Mouse (Mus musculus) megakaryocyte, adult 5-6 weeks (primary cell): ENCODE data around the gene Sp9. TPM values are rescaled to one million over a fixed set of nuclear protein-coding genes. Genes with fewer than 3 reads are reported as not detected.
A peak's percentile ranks its signal among the peaks of the same experiment; 100 is the strongest.

ENCODE experiments used
- ATAC-seq: 2 replicates; pipeline ENCODE4 v1.8.0; 2016; ENCODE audit warnings: mild to moderate bottlenecking, inconsistent platforms; ENCODE audit not compliant: poor library complexity, severe bottlenecking
- total RNA-seq, 2 experiments: library from RNA; stranded (forward) in 1 of 2; stranded (reverse) in 1 of 2; fragments of 153-499, 151-499 nt in 1 of 2; fragments of 221-1000, 200-1000 nt in 1 of 2; gene quantifications; 2 replicates each; pipeline versions ENCODE4 v1.2.3 to v1.2.4; 2015 to 2017

Gene Sp9
- total RNA-seq (2015) (not detected in 2 replicates), total RNA-seq (2017) (not detected in 2 replicates)

- ATAC-seq, result no peak
Measured at GRCm38 (mm10) chr2:73271459-73272161, at the start of gene Sp9. TSS of gene Sp9 (plus strand) at chr2:73271925.

GRCm38 (mm10) chr2:73231081-73231480 is 40.6 kb upstream of the Sp9 start:
- ATAC-seq, result no peak

- ATAC-seq, result no peak
Measured at GRCm38 (mm10) chr2:73241299-73241698, 30.4 kb upstream of the Sp9 start.

- no peak for ATAC-seq
Measured at GRCm38 (mm10) chr2:73248701-73249100, 23.0 kb upstream of the Sp9 start.

- ATAC-seq, result no peak
Measured at GRCm38 (mm10) chr2:73263172-73263765, 8.5 kb upstream of the Sp9 start.

GRCm38 (mm10) chr2:73263794-73264610 is 7.7 kb upstream of the Sp9 start:
- ATAC-seq, result no peak

GRCm38 (mm10) chr2:73264611-73265195 is 7.0 kb upstream of the Sp9 start:
- ATAC-seq, result no peak

GRCm38 (mm10) chr2:73266011-73266410 is 5.7 kb upstream of the Sp9 start:
- no peak for ATAC-seq

- no peak for ATAC-seq
Measured at GRCm38 (mm10) chr2:73266623-73267022, 5.1 kb upstream of the Sp9 start.

- ATAC-seq, result no peak
Measured at GRCm38 (mm10) chr2:73267231-73267630, 4.5 kb upstream of the Sp9 start.

GRCm38 (mm10) chr2:73267818-73268217 is 3.9 kb upstream of the Sp9 start:
- ATAC-seq, result no peak

- ATAC-seq, result no peak
Measured at GRCm38 (mm10) chr2:73268281-73268680, 3.4 kb upstream of the Sp9 start.

- ATAC-seq, result no peak
Measured at GRCm38 (mm10) chr2:73268836-73269395, 2.8 kb upstream of the Sp9 start.

- no peak for ATAC-seq
Measured at GRCm38 (mm10) chr2:73269666-73270065, 2.1 kb upstream of the Sp9 start.

GRCm38 (mm10) chr2:73270071-73270592 is 1.6 kb upstream of the Sp9 start:
- no peak for ATAC-seq

- ATAC-seq, result peak; percentile 31; the same call in 1 of the 2 replicates
Measured at GRCm38 (mm10) chr2:73270593-73271458, 899 bp upstream of the Sp9 start.

GRCm38 (mm10) chr2:73272351-73273248 is 875 bp downstream of the Sp9 start:
- ATAC-seq, result no peak

GRCm38 (mm10) chr2:73273249-73274118 is 1.8 kb downstream of the Sp9 start:
- ATAC-seq, result no peak
